Mouse (Mus musculus): ENCODE results near the gene Atp8b4. TPM values are rescaled to one million over a fixed set of nuclear protein-coding genes. Genes with fewer than 3 reads are reported as not detected.

Atp8b4 gene
- polyA plus RNA-seq, 1 experiment from 2014 or later = 0.44 TPM

DNA sequence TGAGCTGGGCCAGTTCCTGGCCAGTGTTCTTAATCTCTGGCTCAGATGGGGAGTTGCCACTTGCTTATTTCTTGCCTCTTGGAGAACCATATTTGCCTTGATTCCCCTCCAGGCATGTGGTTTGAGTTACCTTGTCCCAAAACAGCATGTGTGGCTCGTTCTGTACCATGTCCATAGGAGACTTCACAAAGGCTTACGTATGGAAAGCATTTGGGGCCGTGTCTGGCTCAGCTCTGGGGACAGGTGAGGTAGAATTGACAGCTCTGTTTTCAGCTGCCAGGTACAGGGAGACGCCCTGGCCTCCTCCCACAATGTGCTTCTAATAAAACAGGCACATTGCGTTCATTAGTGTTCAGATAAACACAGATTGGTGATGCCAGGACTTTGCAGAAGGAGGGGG, 195.9 kb downstream of the Atp8b4 start:
- Histone ChIP-seq H3K4me1 (replicated peaks; ENCODE audit: control insufficient read depth, insufficient read depth, low read length) (no peaks in the 10 kb centered on the region), H3K27ac (ENCODE audit: low read depth, low read length) (no peak overlapping the region), H3K4me3 (ENCODE audit: low read depth, low read length) (no peak overlapping the region), H3K27me3 (ENCODE audit: control insufficient read depth, insufficient read depth, low read length) (no peaks in the 10 kb centered on the region), H3K9ac (ENCODE audit: low read length) (no peak overlapping the region), H3K9me3 (ENCODE audit: control insufficient read depth, low read length) (no peaks in the 10 kb centered on the region), H3K4me2 (ENCODE audit: low read depth, low read length, severe bottlenecking) (no peak overlapping the region), H3K36me3 (ENCODE audit: control insufficient read depth, insufficient read depth, low read length) (no peaks in the 10 kb centered on the region)
- WGBS = 79% methylated on average over 5 of the region's 5 CpGs
- DNase-seq (ENCODE audit: low spot score) = no peak
- ATAC-seq (replicated peaks; ENCODE audit: low FRiP score) = no peak

GRCm38 (mm10) chr2:126303226-126303625, 197.2 kb downstream of the Atp8b4 start:
- no peak overlapping the region for H3K4me2 ChIP-seq (ENCODE audit: low read depth, low read length, severe bottlenecking)
- DNase-seq (ENCODE audit: low spot score) (no peak), ATAC-seq (replicated peaks; ENCODE audit: low FRiP score) (no peak)
- H3K4me1 ChIP-seq (replicated peaks; ENCODE audit: control insufficient read depth, insufficient read depth, low read length) = no peaks in the 10 kb centered on the region
- no peak overlapping the region for H3K9ac ChIP-seq (ENCODE audit: low read length)
- H3K36me3 ChIP-seq (ENCODE audit: control insufficient read depth, insufficient read depth, low read length) = no peaks in the 10 kb centered on the region
- whole genome bisulfite sequencing = 50% methylated on average over 3 of the region's 3 CpGs
- no peak overlapping the region for H3K27ac ChIP-seq (ENCODE audit: low read depth, low read length)
- no peak overlapping the region for H3K4me3 ChIP-seq (ENCODE audit: low read depth, low read length)
- H3K9me3 ChIP-seq (ENCODE audit: control insufficient read depth, low read length) = no peaks in the 10 kb centered on the region
- H3K27me3 ChIP-seq (ENCODE audit: control insufficient read depth, insufficient read depth, low read length) = no peaks in the 10 kb centered on the region

GRCm38 (mm10) chr2:126302381-126302780, 198.1 kb downstream of the Atp8b4 start:
- no peak for DNase-seq (ENCODE audit: low spot score)
- Histone ChIP-seq H3K4me1 (replicated peaks; ENCODE audit: control insufficient read depth, insufficient read depth, low read length) (no peaks in the 10 kb centered on the region), H3K9ac (ENCODE audit: low read length) (no peak overlapping the region), H3K4me2 (ENCODE audit: low read depth, low read length, severe bottlenecking) (no peak overlapping the region), H3K36me3 (ENCODE audit: control insufficient read depth, insufficient read depth, low read length) (no peaks in the 10 kb centered on the region), H3K27ac (ENCODE audit: low read depth, low read length) (no peak overlapping the region), H3K9me3 (ENCODE audit: control insufficient read depth, low read length) (no peaks in the 10 kb centered on the region), H3K27me3 (ENCODE audit: control insufficient read depth, insufficient read depth, low read length) (no peaks in the 10 kb centered on the region), H3K4me3 (ENCODE audit: low read depth, low read length) (no peak overlapping the region)
- WGBS = 55% methylated on average over 3 of the region's 3 CpGs
- ATAC-seq (replicated peaks; ENCODE audit: low FRiP score) = no peak

GRCm38 (mm10) chr2:126290702-126291101, 209.8 kb downstream of the Atp8b4 start:
- Histone ChIP-seq H3K4me3 (ENCODE audit: low read depth, low read length) (no peak overlapping the region), H3K36me3 (ENCODE audit: control insufficient read depth, insufficient read depth, low read length) (no peaks in the 10 kb centered on the region), H3K27ac (ENCODE audit: low read depth, low read length) (no peak overlapping the region), H3K9me3 (ENCODE audit: control insufficient read depth, low read length) (no peaks in the 10 kb centered on the region), H3K27me3 (ENCODE audit: control insufficient read depth, insufficient read depth, low read length) (no peaks in the 10 kb centered on the region), H3K4me2 (ENCODE audit: low read depth, low read length, severe bottlenecking) (no peak overlapping the region), H3K4me1 (replicated peaks; ENCODE audit: control insufficient read depth, insufficient read depth, low read length) (no peaks in the 10 kb centered on the region), H3K9ac (ENCODE audit: low read length) (no peak overlapping the region)
- DNase-seq (ENCODE audit: low spot score) (no peak), ATAC-seq (replicated peaks; ENCODE audit: low FRiP score) (no peak)
- 88% methylated on average over 7 of the region's 7 CpGs for WGBS

GRCm38 (mm10) chr2:126287942-126288341, 212.5 kb downstream of the Atp8b4 start:
- ATAC-seq (replicated peaks; ENCODE audit: low FRiP score) = no peak
- H3K9me3 ChIP-seq (ENCODE audit: control insufficient read depth, low read length) = no peaks in the 10 kb centered on the region
- no peak overlapping the region for H3K27ac ChIP-seq (ENCODE audit: low read depth, low read length)
- no peak overlapping the region for H3K9ac ChIP-seq (ENCODE audit: low read length)
- WGBS = 93% methylated on average over 5 of the region's 5 CpGs
- DNase-seq (ENCODE audit: low spot score) = no peak
- H3K4me1 ChIP-seq (replicated peaks; ENCODE audit: control insufficient read depth, insufficient read depth, low read length) = no peaks in the 10 kb centered on the region
- H3K4me3 ChIP-seq (ENCODE audit: low read depth, low read length) = no peak overlapping the region
- no peaks in the 10 kb centered on the region for H3K36me3 ChIP-seq (ENCODE audit: control insufficient read depth, insufficient read depth, low read length)
- H3K27me3 ChIP-seq (ENCODE audit: control insufficient read depth, insufficient read depth, low read length) = no peaks in the 10 kb centered on the region
- no peak overlapping the region for H3K4me2 ChIP-seq (ENCODE audit: low read depth, low read length, severe bottlenecking)

DNA sequence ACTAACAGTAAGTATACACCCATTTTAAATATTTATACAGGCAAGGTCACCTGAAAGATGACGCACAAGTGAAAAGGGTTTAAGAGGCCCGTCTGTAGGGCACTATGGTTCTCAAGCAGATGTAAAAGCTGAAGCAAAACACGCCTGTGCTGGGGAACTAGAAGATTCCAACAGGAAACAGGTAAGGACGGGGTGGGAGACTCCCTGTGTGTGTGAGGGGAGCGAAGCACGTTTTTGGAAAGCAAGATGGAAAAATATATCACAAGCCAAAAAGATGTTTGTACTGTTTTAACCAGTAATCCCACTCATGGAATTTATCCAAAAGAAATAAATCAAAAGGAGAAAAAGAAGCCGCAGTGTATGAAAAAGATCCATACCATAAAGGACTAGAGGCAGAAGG, 214.1 kb downstream of the Atp8b4 start:
- no peaks in the 10 kb centered on the region for H3K4me1 ChIP-seq (replicated peaks; ENCODE audit: control insufficient read depth, insufficient read depth, low read length)
- no peak overlapping the region for H3K27ac ChIP-seq (ENCODE audit: low read depth, low read length)
- DNase-seq (ENCODE audit: low spot score) (no peak), ATAC-seq (replicated peaks; ENCODE audit: low FRiP score) (no peak)
- H3K4me2 ChIP-seq (ENCODE audit: low read depth, low read length, severe bottlenecking) = no peak overlapping the region
- 80% methylated on average over 7 of the region's 7 CpGs for WGBS
- H3K9ac ChIP-seq (ENCODE audit: low read length) = no peak overlapping the region
- H3K27me3 ChIP-seq (ENCODE audit: control insufficient read depth, insufficient read depth, low read length) = no peaks in the 10 kb centered on the region
- H3K9me3 ChIP-seq (ENCODE audit: control insufficient read depth, low read length) = no peaks in the 10 kb centered on the region
- no peak overlapping the region for H3K4me3 ChIP-seq (ENCODE audit: low read depth, low read length)
- H3K36me3 ChIP-seq (ENCODE audit: control insufficient read depth, insufficient read depth, low read length) = no peaks in the 10 kb centered on the region

DNA sequence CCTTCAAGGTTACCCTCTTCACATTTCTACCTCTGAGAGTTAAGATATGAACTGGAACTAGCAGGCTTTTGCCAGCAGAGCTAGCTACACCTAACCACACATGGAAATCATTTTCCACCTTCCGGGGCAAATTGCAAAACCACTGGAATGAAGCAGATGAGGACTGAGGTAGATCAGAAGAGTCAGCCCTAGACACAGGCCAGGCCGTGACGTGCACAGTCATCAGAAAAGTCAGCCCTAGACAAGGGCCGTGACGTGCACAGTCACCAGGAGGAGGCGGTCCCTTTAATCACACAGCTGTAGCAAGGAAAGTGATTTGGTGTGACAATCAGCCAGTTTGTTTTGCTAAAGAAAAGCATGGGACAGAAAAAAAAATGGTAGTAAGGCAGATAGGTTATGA, 216.4 kb downstream of the Atp8b4 start:
- Histone ChIP-seq H3K4me3 (ENCODE audit: low read depth, low read length) (no peak overlapping the region), H3K9me3 (ENCODE audit: control insufficient read depth, low read length) (no peaks in the 10 kb centered on the region), H3K27me3 (ENCODE audit: control insufficient read depth, insufficient read depth, low read length) (no peaks in the 10 kb centered on the region), H3K27ac (ENCODE audit: low read depth, low read length) (no peak overlapping the region), H3K4me1 (replicated peaks; ENCODE audit: control insufficient read depth, insufficient read depth, low read length) (no peaks in the 10 kb centered on the region), H3K36me3 (ENCODE audit: control insufficient read depth, insufficient read depth, low read length) (no peaks in the 10 kb centered on the region), H3K9ac (ENCODE audit: low read length) (no peak overlapping the region), H3K4me2 (ENCODE audit: low read depth, low read length, severe bottlenecking) (no peak overlapping the region)
- DNase-seq (ENCODE audit: low spot score) (no peak), ATAC-seq (replicated peaks; ENCODE audit: low FRiP score) (no peak)
- WGBS = 79% methylated on average over 6 of the region's 6 CpGs

GRCm38 (mm10) chr2:126283086-126283485, 217.4 kb downstream of the Atp8b4 start:
- Histone ChIP-seq H3K27ac (ENCODE audit: low read depth, low read length) (no peak overlapping the region), H3K4me2 (ENCODE audit: low read depth, low read length, severe bottlenecking) (no peak overlapping the region), H3K9me3 (ENCODE audit: control insufficient read depth, low read length) (no peaks in the 10 kb centered on the region), H3K4me3 (ENCODE audit: low read depth, low read length) (no peak overlapping the region), H3K9ac (ENCODE audit: low read length) (no peak overlapping the region), H3K27me3 (ENCODE audit: control insufficient read depth, insufficient read depth, low read length) (no peaks in the 10 kb centered on the region), H3K4me1 (replicated peaks; ENCODE audit: control insufficient read depth, insufficient read depth, low read length) (no peaks in the 10 kb centered on the region), H3K36me3 (ENCODE audit: control insufficient read depth, insufficient read depth, low read length) (no peaks in the 10 kb centered on the region)
- DNase-seq (ENCODE audit: low spot score) (no peak), ATAC-seq (replicated peaks; ENCODE audit: low FRiP score) (no peak)
- 76% methylated on average over 3 of the region's 3 CpGs for WGBS

GRCm38 (mm10) chr2:126275511-126275910, 225.0 kb downstream of the Atp8b4 start:
- H3K4me2 ChIP-seq (ENCODE audit: low read depth, low read length, severe bottlenecking) = no peak overlapping the region
- H3K27ac ChIP-seq (ENCODE audit: low read depth, low read length) = no peak overlapping the region
- H3K36me3 ChIP-seq (ENCODE audit: control insufficient read depth, insufficient read depth, low read length) = no peaks in the 10 kb centered on the region
- ATAC-seq (replicated peaks; ENCODE audit: low FRiP score) (no peak), DNase-seq (ENCODE audit: low spot score) (no peak)
- WGBS = 90% methylated on average over 3 of the region's 3 CpGs
- H3K27me3 ChIP-seq (ENCODE audit: control insufficient read depth, insufficient read depth, low read length) = no peaks in the 10 kb centered on the region
- H3K9ac ChIP-seq (ENCODE audit: low read length) = no peak overlapping the region
- no peaks in the 10 kb centered on the region for H3K9me3 ChIP-seq (ENCODE audit: control insufficient read depth, low read length)
- no peak overlapping the region for H3K4me3 ChIP-seq (ENCODE audit: low read depth, low read length)
- H3K4me1 ChIP-seq (replicated peaks; ENCODE audit: control insufficient read depth, insufficient read depth, low read length) = no peaks in the 10 kb centered on the region
